Mouse (Mus musculus) lung, postnatal 0 days (tissue): ENCODE measurements around the gene Pld1.

Experiments used
- CTCF ChIP-seq: IDR thresholded peaks from 2 replicates; pipeline ENCODE4 v1.5.1; 2016; ENCODE audit warnings: antibody characterized with exemption, mild to moderate bottlenecking
- EP300 ChIP-seq: IDR thresholded peaks from 2 replicates; pipeline ENCODE4 v1.6.1; 2016; ENCODE audit warnings: antibody characterized with exemption, mild to moderate bottlenecking, control low read depth

DNA sequence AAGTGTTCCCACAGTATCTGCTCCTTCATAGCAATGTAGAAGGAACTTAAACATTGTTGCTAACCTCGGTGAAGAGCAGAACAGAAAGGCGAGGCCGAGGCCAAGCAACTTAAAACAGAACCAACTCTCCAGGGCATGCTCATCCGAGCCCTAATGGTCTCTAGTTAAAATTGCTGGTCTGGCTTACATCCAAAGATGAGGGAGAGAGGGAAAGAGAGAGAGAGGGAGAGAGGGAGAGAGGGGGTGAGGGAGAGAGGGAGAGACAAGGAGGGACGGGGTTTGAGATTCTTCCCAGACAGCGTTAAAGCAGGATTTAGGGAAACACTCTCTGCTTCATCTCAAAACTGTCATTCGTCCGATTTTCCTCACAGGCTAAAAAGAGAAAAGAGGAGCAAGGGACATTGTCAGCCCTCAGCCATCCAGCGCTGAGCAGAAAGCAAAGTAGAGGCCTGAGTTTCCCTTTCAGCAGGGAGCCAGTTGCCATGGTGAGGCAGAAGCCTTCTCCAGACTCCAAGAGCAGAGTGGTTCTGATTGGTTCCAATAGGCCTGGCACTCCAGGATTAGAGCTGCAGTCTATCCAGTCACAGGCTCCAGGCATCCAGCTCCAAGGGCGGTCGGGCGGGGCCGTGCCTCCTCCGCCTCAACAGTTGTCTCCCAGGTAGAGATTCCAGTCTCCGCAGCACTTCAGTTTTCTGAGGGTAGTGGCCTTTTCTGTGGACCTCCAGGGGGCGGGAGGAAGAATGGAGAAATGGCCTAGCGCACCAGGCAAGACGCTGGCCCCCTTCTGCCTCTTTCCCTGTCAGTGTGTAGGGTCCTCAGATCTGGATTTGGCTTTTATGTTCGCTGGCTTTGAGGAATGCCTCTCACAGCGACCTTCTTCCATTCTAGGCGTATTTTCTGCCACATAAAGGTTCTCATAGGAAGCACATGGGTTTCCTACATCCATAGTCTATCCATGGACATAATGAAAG lies 237.8 kb downstream of the Pld1 start:
- no peak for TF ChIP-seq CTCF
- no peak for TF ChIP-seq EP300
